Mouse (Mus musculus) lung, postnatal 36 days (tissue): Measurements from ENCODE around the gene Gm49630.
"Not testable (repeated sequence)": the region's sequence is repeated elsewhere in the genome, so short reads cannot be mapped to it uniquely, and the experiment has no call there.

Source experiments
- DNase-seq: peaks from one replicate; pipeline ENCODE4 v3.0.0; 2022; ENCODE audit warnings: mixed read lengths

Gm49630 gene

GRCm38 (mm10) chr17:7366676-7367374 lies 5.0 kb downstream of the Gm49630 start:
- not testable (repeated sequence) for DNase-seq

GRCm38 (mm10) chr17:7366265-7366664 lies 5.5 kb downstream of the Gm49630 start:
- DNase-seq: not testable (repeated sequence)

GRCm38 (mm10) chr17:7365615-7366014 lies 6.2 kb downstream of the Gm49630 start:
- DNase-seq: not testable (repeated sequence)

- DNase-seq: not testable (repeated sequence)
Measured at GRCm38 (mm10) chr17:7360749-7361465, 10.9 kb downstream of the Gm49630 start.

GRCm38 (mm10) chr17:7359806-7360205 lies 12.0 kb downstream of the Gm49630 start:
- DNase-seq: not testable (repeated sequence)

GRCm38 (mm10) chr17:7352596-7352995 lies 19.2 kb downstream of the Gm49630 start, which contains the start of gene Ttll2:
Gene Ttll2 (minus strand): TSS chr17:7352696.
- DNase-seq: not testable (repeated sequence)

- not testable (repeated sequence) for DNase-seq
Measured at GRCm38 (mm10) chr17:7348765-7349164, 23.0 kb downstream of the Gm49630 start.

- not testable (repeated sequence) for DNase-seq
Measured at GRCm38 (mm10) chr17:7337381-7337780, 34.4 kb downstream of the Gm49630 start.

GRCm38 (mm10) chr17:7332745-7333144 lies 39.0 kb downstream of the Gm49630 start:
- DNase-seq: not testable (repeated sequence)

- not testable (repeated sequence) for DNase-seq
Measured at GRCm38 (mm10) chr17:7326415-7326814, 45.4 kb downstream of the Gm49630 start.

GRCm38 (mm10) chr17:7324346-7324745 lies 47.4 kb downstream of the Gm49630 start, which contains the start of gene Tcp10a:
Gene Tcp10a (plus strand): TSS chr17:7324646.
- not testable (repeated sequence) for DNase-seq

- not testable (repeated sequence) for DNase-seq
Measured at GRCm38 (mm10) chr17:7319789-7320188, 52.0 kb downstream of the Gm49630 start.

- DNase-seq: not testable (repeated sequence)
Measured at GRCm38 (mm10) chr17:7315693-7316382, 55.9 kb downstream of the Gm49630 start.

- DNase-seq: peak; percentile 69
Measured at GRCm38 (mm10) chr17:7306278-7307196, 65.2 kb downstream of the Gm49630 start.
